Mouse (Mus musculus) hindbrain, embryonic 15.5 days (tissue): Measurements from ENCODE around the gene Pdlim1. TPM values are rescaled to one million over a fixed set of nuclear protein-coding genes. Genes with fewer than 3 reads are reported as not detected.

Source experiments
- ATAC-seq: fragments of 200-750 bp; cut with Nextera tagmentation; 2 replicates; pipeline ENCODE4 v1.8.0; 2017; ENCODE audit warnings: low read depth, moderate number of reproducible peaks, moderate TSS enrichment; ENCODE audit not compliant: low FRiP score
- H3K27ac ChIP-seq: fragments of 300-500 bp; sonication (generic); replicated peaks from 2 replicates; pipeline ENCODE4 v1.5.1; 2015; ENCODE audit warnings: mild to moderate bottlenecking, inconsistent platforms
- H3K27me3 ChIP-seq: fragments of 300-500 bp; sonication (generic); 2 replicates; pipeline ENCODE4 v1.6.1; 2015; ENCODE audit warnings: control low read depth, inconsistent platforms
- H3K36me3 ChIP-seq: fragments of 300-500 bp; sonication (generic); 2 replicates; pipeline ENCODE4 v1.6.1; 2015; ENCODE audit warnings: control low read depth, inconsistent platforms
- H3K4me1 ChIP-seq: fragments of 300-500 bp; sonication (generic); replicated peaks from 2 replicates; pipeline ENCODE4 v1.6.1; 2015; ENCODE audit warnings: control low read depth, inconsistent platforms
- H3K4me2 ChIP-seq: fragments of 300-500 bp; sonication (generic); 2 replicates; pipeline ENCODE4 v1.6.1; 2015; ENCODE audit warnings: moderate library complexity, mild to moderate bottlenecking, inconsistent platforms
- H3K4me3 ChIP-seq: fragments of 300-500 bp; sonication (generic); 2 replicates; pipeline ENCODE4 v1.5.1; 2015; ENCODE audit warnings: mild to moderate bottlenecking, inconsistent platforms
- H3K9ac ChIP-seq: fragments of 300-500 bp; sonication (generic); 2 replicates; pipeline ENCODE4 v1.6.1; 2015; ENCODE audit warnings: inconsistent platforms
- H3K9me3 ChIP-seq: fragments of 300-500 bp; sonication (generic); 2 replicates; pipeline ENCODE4 v1.6.1; 2016; ENCODE audit warnings: control low read depth, inconsistent platforms
- WGBS: fragments of 180-500 bp; shearing (Covaris S2); methylation state at CpG from one replicate; pipeline ENCODE4 v1.1.7; 2015; 5-methylcytosine and 5-hydroxymethylcytosine counted together
- polyA plus RNA-seq: library from polyadenylated mRNA; unstranded; fragments of >200 nt; fragmentation: Nextera tagmentation; extraction: Ambion mirVana; gene quantifications from 2 replicates; pipeline ENCODE4 v1.2.1, GENCODE M21; 2015

Pdlim1 gene
- polyA plus RNA-seq: 9.7 and 15.3 TPM in 2 replicates

DNA sequence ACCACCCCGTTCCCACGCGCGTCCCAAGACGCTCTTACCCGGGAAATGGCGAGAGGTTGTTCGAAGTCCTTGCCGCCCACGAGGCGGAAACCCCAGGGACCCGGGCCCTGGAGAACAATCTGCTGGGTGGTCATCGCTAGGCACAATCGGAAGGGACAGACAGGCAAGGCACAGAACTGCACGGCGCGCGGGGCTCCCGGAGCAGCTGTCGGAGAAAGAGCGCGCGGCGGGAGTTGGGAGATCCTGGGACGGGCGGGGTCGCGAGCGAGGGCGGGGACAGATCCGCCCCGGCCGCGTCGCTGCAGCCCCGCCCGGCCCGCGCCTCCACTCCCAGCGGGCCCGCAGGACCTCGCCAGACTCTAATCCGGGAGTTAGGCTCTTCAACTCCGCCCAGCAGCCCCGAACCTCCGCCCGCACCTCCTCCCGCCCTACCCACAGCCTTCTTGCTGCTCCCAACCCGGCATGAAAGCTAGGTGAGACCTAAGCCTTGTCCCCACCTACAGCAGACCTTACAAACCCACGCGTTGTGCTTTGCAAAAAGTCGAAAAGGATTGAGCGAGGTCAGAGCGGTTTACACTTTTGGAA lies at the start of gene Pdlim1:
Gene Pdlim1 (minus strand): TSS at position 535 of the 585 bp plus-strand sequence.
- peaks cover 15% of the 10 kb centered on the region for H3K4me1 ChIP-seq
- WGBS: under 1% methylated on average over 42 of the region's 54 CpGs
- H3K4me3 ChIP-seq: peak within 1 kb of the TSS; percentile 58
- peak within 1 kb of the TSS; percentile 98 for H3K4me2 ChIP-seq
- no peaks in the 10 kb centered on the region for H3K9me3 ChIP-seq
- H3K27ac ChIP-seq: no peak within 1 kb of the TSS
- ATAC-seq: peak; percentile 74
- H3K9ac ChIP-seq: peak within 1 kb of the TSS; percentile 35
- H3K27me3 ChIP-seq: peaks cover 37% of the 10 kb centered on the region
- no peaks in the 10 kb centered on the region for H3K36me3 ChIP-seq

DNA sequence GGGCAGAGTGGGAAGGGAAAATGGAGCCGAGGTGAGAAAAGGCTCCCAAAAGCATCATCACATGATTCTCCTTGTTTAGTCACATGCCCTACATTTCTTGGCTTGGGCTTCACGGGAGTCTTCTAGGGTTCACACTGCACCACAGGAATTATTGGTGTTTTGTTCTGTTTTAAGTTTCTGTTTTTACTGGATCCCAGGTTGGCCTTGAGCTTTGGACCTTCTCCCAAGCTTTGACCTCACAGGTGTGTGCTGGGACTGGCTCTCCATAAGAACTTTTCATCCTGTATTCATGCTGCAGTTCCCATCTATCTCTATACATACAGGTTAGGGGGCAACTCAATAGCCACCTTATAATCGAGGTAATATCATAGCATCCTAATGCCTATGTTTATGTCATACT lies 47.6 kb upstream of the Pdlim1 start:
- Histone ChIP-seq H3K4me3 (no peak overlapping the region), H3K9ac (no peak overlapping the region), H3K27ac (no peak overlapping the region), H3K9me3 (no peaks in the 10 kb centered on the region), H3K36me3 (peaks cover 31% of the 10 kb centered on the region), H3K27me3 (no peaks in the 10 kb centered on the region), H3K4me2 (no peak overlapping the region), H3K4me1 (no peaks in the 10 kb centered on the region)
- no peak for ATAC-seq
- 82% methylated on average over 3 of the region's 3 CpGs for WGBS

DNA sequence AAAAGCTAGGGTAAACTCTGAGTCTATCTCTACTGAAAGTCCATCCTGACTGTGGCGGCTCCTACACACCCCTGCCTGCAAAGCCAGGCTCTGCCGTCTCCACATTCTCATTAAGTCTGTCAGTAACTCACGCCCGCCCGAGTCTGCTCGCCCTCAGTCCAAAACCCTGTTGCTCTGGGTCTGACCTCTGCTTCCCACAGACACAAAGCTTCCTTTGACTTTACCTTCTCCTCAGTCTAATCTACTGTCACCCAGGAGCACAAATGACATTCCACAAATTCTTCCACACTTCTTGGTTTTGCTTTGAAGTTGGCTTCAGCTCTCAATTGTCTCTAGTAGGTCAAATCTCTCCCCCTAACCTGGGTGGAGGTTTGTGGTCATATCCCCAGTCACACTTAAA lies 46.9 kb upstream of the Pdlim1 start:
- H3K36me3 ChIP-seq: peaks cover 36% of the 10 kb centered on the region
- no peak overlapping the region for H3K9ac ChIP-seq
- H3K27me3 ChIP-seq: no peaks in the 10 kb centered on the region
- H3K9me3 ChIP-seq: no peaks in the 10 kb centered on the region
- ATAC-seq: no peak
- H3K27ac ChIP-seq: no peak overlapping the region
- no peaks in the 10 kb centered on the region for H3K4me1 ChIP-seq
- 30% methylated on average over 6 of the region's 6 CpGs for WGBS
- no peak overlapping the region for H3K4me2 ChIP-seq
- H3K4me3 ChIP-seq: no peak overlapping the region

DNA sequence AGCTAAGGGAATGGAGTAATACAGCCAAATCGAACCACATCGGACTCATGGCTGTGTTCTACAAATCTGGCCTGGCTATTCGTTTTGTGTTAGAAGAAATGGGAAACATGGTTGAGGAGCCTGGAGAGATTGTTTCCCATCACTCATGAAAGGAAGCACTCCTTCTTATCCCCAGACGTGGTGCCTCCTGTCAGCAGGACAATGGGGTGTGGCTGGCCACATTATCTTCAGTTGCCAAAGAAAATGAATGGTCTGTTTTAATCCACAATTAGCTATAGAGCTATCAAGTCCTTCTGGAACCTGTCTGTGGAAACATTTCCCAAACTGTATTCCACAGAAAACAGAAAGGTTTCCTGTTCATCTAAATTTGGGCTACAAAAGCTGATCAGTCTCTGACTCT lies 45.4 kb upstream of the Pdlim1 start:
- H3K27me3 ChIP-seq: no peaks in the 10 kb centered on the region
- no peak for ATAC-seq
- no peak overlapping the region for H3K9ac ChIP-seq
- H3K4me1 ChIP-seq: no peaks in the 10 kb centered on the region
- H3K9me3 ChIP-seq: no peaks in the 10 kb centered on the region
- no peak overlapping the region for H3K27ac ChIP-seq
- no peak overlapping the region for H3K4me3 ChIP-seq
- H3K36me3 ChIP-seq: peaks cover 39% of the 10 kb centered on the region
- H3K4me2 ChIP-seq: no peak overlapping the region
- 55% methylated on average over 4 of the region's 4 CpGs for WGBS

DNA sequence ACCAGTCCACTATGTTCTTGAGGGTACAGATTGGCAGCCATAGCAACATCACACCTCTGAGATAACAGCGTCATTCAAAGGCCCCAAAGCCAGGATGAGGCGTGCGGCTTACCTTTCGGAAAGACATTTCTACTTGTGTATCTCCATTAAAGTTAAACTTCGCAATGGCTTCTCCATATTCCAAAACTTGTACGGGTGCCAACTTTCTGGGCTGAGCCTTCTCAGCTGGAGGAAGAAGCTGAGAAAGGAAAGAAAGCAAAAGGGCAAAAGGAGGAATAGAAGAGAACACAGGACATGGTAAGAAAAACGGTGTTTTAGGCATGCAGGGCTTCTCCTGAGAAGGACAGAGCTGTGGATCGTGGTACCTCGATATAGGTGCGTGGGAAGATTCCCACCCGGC lies 42.6 kb upstream of the Pdlim1 start:
- no peak overlapping the region for H3K4me3 ChIP-seq
- no peak for ATAC-seq
- no peaks in the 10 kb centered on the region for H3K4me1 ChIP-seq
- no peaks in the 10 kb centered on the region for H3K27me3 ChIP-seq
- H3K9ac ChIP-seq: no peak overlapping the region
- peaks cover 52% of the 10 kb centered on the region for H3K36me3 ChIP-seq
- 94% methylated on average over 11 of the region's 11 CpGs for WGBS
- no peaks in the 10 kb centered on the region for H3K9me3 ChIP-seq
- H3K27ac ChIP-seq: no peak overlapping the region
- no peak overlapping the region for H3K4me2 ChIP-seq

DNA sequence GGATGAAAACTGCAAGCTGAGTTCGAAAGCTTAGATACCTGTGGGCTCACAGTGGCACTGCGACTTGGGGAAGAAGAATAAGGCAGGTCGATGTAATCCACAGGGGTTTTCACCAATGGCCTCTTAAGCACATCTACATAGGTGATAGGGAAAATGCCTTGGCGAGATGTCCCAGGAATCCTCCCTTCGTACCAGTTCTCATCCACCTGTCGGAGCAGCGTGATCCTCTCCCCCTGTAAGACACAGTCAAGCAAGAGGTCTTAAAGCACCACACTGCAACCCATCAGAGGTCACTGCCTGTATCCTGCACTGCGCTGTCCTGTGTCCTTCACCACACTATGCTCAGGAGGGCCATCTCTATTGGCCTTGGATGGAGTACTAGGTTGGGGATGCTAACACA lies 40.0 kb upstream of the Pdlim1 start:
- no peak overlapping the region for H3K9ac ChIP-seq
- no peak for ATAC-seq
- no peak overlapping the region for H3K27ac ChIP-seq
- H3K4me2 ChIP-seq: no peak overlapping the region
- 96% methylated on average over 8 of the region's 8 CpGs for WGBS
- H3K9me3 ChIP-seq: no peaks in the 10 kb centered on the region
- H3K4me1 ChIP-seq: no peaks in the 10 kb centered on the region
- no peak overlapping the region for H3K4me3 ChIP-seq
- peaks cover 51% of the 10 kb centered on the region for H3K36me3 ChIP-seq
- H3K27me3 ChIP-seq: no peaks in the 10 kb centered on the region

DNA sequence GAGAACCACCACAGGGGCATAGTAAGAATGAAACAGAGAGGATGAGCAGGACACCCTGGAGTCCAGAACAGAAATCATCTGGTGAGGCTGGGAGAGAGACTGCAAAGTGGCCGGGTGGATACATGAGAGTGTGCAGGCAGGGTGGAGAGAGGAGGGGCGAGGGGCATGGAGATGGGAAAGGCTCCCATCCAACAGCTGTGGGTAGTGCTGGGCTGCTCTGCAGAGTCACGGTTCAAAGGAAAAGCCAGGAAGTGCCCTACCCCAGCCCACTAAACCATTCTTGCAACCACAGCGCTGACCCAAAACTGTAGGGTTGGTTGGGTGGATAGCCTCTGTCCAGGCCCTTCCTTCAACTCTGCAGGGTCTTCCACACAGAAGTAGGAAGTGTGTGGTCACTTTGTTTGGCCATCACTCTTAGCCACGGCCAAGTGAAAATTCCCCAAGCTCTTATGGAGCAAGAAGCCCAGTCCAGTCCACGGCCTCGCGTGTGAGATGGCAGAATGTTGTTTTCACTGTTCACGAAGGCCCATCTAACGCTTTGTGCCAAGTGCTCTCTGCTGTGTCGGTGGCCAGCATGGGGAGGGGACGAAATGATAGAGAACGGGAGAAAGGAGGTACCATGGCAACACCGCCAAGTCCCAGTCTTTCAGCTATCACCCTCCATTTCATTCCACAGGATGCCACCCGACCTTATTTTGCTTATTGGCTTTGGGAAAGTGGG lies 38.9 kb upstream of the Pdlim1 start:
- WGBS: 87% methylated on average over 15 of the region's 15 CpGs
- H3K4me2 ChIP-seq: no peak overlapping the region
- no peak for ATAC-seq
- H3K9ac ChIP-seq: no peak overlapping the region
- H3K4me1 ChIP-seq: no peaks in the 10 kb centered on the region
- H3K36me3 ChIP-seq: peaks cover 43% of the 10 kb centered on the region
- H3K27ac ChIP-seq: no peak overlapping the region
- H3K27me3 ChIP-seq: no peaks in the 10 kb centered on the region
- no peak overlapping the region for H3K4me3 ChIP-seq
- no peaks in the 10 kb centered on the region for H3K9me3 ChIP-seq

DNA sequence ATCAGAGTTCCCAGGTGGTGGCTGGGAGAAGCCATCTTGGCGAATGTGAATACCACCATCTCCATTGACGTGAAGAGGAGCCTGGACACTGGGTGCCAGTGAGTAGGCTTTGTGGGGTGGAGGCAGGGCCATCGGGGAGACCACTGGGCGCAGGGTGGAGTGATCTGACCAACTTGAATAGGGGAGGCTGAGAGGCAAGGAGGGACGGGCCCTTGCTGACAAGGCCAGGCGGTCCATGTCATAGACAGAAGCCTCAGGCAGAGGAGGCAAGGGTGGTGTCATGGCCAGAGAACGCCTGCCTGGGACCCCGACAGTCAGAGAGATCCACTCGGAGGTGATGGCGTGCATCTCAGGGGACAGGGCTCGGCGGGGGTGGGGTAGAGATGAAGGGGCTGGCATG lies 38.3 kb upstream of the Pdlim1 start:
- no peaks in the 10 kb centered on the region for H3K27me3 ChIP-seq
- no peak overlapping the region for H3K9ac ChIP-seq
- no peak overlapping the region for H3K27ac ChIP-seq
- no peak for ATAC-seq
- H3K36me3 ChIP-seq: peaks cover 43% of the 10 kb centered on the region
- H3K9me3 ChIP-seq: no peaks in the 10 kb centered on the region
- no peak overlapping the region for H3K4me3 ChIP-seq
- H3K4me2 ChIP-seq: no peak overlapping the region
- WGBS: 95% methylated on average over 12 of the region's 12 CpGs
- no peaks in the 10 kb centered on the region for H3K4me1 ChIP-seq

DNA sequence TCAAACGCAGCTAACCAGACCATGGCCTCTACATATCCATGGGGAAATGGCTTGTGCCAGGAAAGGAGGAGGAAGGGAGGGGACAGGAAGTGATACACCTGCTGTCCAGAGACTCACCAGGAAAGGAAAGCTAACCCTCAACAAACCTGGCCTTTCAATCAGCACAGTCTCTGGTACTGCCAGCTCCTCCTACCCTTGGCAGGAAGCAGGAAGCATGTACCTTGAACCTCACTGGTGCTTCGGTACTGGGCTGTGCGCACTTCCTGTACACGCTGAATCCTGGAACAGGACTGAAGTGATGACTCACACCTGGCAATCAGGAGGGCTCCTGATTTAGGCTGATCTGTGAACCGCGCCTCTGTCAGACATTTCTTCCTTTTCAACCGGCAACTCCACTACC lies 35.9 kb upstream of the Pdlim1 start:
- ATAC-seq: no peak
- Histone ChIP-seq H3K9ac (no peak overlapping the region), H3K27me3 (no peaks in the 10 kb centered on the region), H3K9me3 (no peaks in the 10 kb centered on the region), H3K36me3 (peaks cover 34% of the 10 kb centered on the region), H3K4me1 (no peaks in the 10 kb centered on the region), H3K27ac (no peak overlapping the region), H3K4me3 (no peak overlapping the region), H3K4me2 (no peak overlapping the region)
- 90% methylated on average over 7 of the region's 7 CpGs for WGBS

DNA sequence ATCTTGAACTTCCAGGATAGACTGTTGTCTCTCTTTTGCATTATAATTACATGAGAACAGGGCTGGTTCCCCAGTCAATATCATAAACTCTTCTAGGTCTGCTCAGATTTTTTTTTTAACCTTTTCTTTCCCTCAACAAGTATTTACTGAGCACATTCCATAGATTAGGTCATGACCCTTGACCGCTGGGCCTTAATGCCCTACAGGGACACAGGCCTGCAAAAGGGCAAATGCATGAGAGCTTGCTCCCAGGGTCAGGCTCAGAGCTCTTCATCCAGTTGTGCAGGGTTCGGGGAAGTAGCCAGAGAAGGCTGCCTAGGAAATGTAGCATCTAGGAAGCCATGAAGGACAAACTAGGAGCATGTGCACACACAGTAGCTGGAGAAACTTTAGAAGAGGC lies 35.0 kb upstream of the Pdlim1 start:
- H3K27me3 ChIP-seq: no peaks in the 10 kb centered on the region
- ATAC-seq: no peak
- 72% methylated on average over 2 of the region's 2 CpGs for WGBS
- H3K9ac ChIP-seq: no peak overlapping the region
- peaks cover 29% of the 10 kb centered on the region for H3K36me3 ChIP-seq
- H3K4me2 ChIP-seq: no peak overlapping the region
- no peak overlapping the region for H3K4me3 ChIP-seq
- H3K9me3 ChIP-seq: no peaks in the 10 kb centered on the region
- H3K4me1 ChIP-seq: no peaks in the 10 kb centered on the region
- H3K27ac ChIP-seq: no peak overlapping the region

DNA sequence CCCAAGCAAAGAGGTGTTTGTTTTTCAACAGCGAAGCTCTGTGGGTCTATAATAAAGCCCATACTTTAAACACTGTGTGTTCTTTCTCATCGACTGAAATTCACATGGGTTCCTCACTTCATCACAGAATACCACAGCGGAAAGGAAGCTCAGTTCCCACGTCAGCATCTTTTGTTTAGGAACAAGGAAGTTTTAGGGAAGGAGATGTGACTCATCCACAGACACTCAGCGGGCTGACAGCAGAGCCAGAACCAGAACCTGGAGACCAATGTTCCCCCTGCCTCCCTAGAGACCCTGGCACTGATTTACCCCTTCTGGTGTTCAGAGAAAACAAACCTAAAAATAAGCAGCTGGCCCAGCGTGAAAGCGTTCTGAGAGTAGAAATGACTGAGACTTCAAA lies 33.8 kb upstream of the Pdlim1 start:
- no peaks in the 10 kb centered on the region for H3K9me3 ChIP-seq
- no peak for ATAC-seq
- no peak overlapping the region for H3K27ac ChIP-seq
- no peaks in the 10 kb centered on the region for H3K27me3 ChIP-seq
- no peak overlapping the region for H3K4me2 ChIP-seq
- H3K4me3 ChIP-seq: no peak overlapping the region
- no peaks in the 10 kb centered on the region for H3K4me1 ChIP-seq
- 85% methylated on average over 7 of the region's 7 CpGs for WGBS
- no peak overlapping the region for H3K9ac ChIP-seq
- peaks cover 17% of the 10 kb centered on the region for H3K36me3 ChIP-seq

DNA sequence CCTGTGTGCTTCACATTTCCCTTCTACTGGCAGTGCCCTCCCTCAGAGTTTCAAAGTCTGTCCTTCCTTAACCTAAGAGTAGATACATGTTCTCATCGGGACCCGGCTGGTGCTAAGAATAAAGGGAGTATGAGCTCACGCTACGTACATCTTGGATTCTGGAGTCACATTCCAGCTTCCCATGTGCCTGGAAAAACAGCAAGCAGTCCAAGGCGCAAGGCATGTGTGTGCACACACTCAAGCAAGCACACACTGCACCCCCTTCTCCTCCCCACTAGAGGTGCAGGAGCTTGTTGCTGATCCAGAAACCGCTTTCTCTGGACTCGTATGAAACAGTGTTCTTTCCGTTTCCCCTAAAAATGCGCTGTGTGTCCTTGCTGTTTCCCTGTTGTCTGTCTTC lies 31.3 kb upstream of the Pdlim1 start:
- H3K4me1 ChIP-seq: no peaks in the 10 kb centered on the region
- no peaks in the 10 kb centered on the region for H3K27me3 ChIP-seq
- no peak overlapping the region for H3K4me3 ChIP-seq
- H3K9me3 ChIP-seq: no peaks in the 10 kb centered on the region
- no peak overlapping the region for H3K27ac ChIP-seq
- H3K36me3 ChIP-seq: peaks cover 3% of the 10 kb centered on the region
- ATAC-seq: no peak
- no peak overlapping the region for H3K4me2 ChIP-seq
- H3K9ac ChIP-seq: no peak overlapping the region
- WGBS: 91% methylated on average over 9 of the region's 9 CpGs

DNA sequence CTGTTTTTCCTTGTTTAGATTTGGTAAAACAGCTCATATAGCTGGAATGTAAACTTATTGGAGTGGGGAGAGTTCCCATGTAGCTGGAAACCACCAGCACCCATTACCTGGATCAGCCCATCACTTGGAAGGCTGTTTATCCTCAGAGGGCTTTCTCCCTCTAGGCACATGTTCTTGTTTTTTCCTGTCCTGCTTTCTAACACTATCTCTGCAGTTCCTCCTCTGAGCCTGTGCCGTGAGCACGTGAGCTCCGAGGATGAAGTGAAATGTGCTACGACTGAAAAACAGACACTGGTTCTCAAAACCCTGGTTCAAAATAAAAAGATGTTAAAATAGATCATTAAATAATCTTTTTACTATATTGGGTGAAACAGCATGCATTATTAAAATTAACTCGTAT lies 30.8 kb upstream of the Pdlim1 start:
- no peak overlapping the region for H3K4me3 ChIP-seq
- no peaks in the 10 kb centered on the region for H3K27me3 ChIP-seq
- no peaks in the 10 kb centered on the region for H3K9me3 ChIP-seq
- 90% methylated on average over 5 of the region's 5 CpGs for WGBS
- H3K27ac ChIP-seq: no peak overlapping the region
- no peak for ATAC-seq
- H3K4me1 ChIP-seq: no peaks in the 10 kb centered on the region
- H3K36me3 ChIP-seq: no peaks in the 10 kb centered on the region
- H3K4me2 ChIP-seq: no peak overlapping the region
- no peak overlapping the region for H3K9ac ChIP-seq
